Mouse (Mus musculus): ENCODE data around the gene Ugt1a7c. TPM values are rescaled to one million over a fixed set of nuclear protein-coding genes. Genes with fewer than 3 reads are reported as not detected.
"Not testable (repeated sequence)": the region's sequence is repeated elsewhere in the genome, so short reads cannot be mapped to it uniquely, and the experiment has no call there.

Ugt1a7c gene
- polyA plus RNA-seq, 1 experiment from 2014 or later: 3.0 TPM

GRCm38 (mm10) chr1:88081670-88082069 is 13.2 kb upstream of the Ugt1a7c start:
- Histone ChIP-seq H3K4me3 (ENCODE audit: low read depth, low read length) (no peak overlapping the region), H3K9ac (replicated peaks; ENCODE audit: low read depth, low read length) (no peak overlapping the region)
- 80% methylated on average over 1 of the region's 1 CpGs for WGBS

GRCm38 (mm10) chr1:88086125-88086524 is 8.7 kb upstream of the Ugt1a7c start:
- no peak overlapping the region for H3K27ac ChIP-seq (ENCODE audit: low read length)
- ATAC-seq (ENCODE audit: insufficient number of reproducible peaks, insufficient read depth, low FRiP score, low read depth): no peak
- H3K4me2 ChIP-seq (replicated peaks; ENCODE audit: low read depth, low read length): no peak overlapping the region
- H3K27me3 ChIP-seq (ENCODE audit: control insufficient read depth, insufficient read depth, low read length): no peaks in the 10 kb centered on the region
- H3K9ac ChIP-seq (replicated peaks; ENCODE audit: low read depth, low read length): no peak overlapping the region
- no peaks in the 10 kb centered on the region for H3K9me3 ChIP-seq (ENCODE audit: control insufficient read depth, low read depth, low read length)
- H3K4me1 ChIP-seq (ENCODE audit: control insufficient read depth, insufficient read depth, low read length): no peaks in the 10 kb centered on the region
- H3K4me3 ChIP-seq (ENCODE audit: low read depth, low read length): no peak overlapping the region
- no peaks in the 10 kb centered on the region for H3K36me3 ChIP-seq (ENCODE audit: control insufficient read depth, insufficient read depth, low read length)
- 69% methylated on average over 1 of the region's 1 CpGs for WGBS

More at GRCm38 (mm10) chr1:88081670-88082069, 13.2 kb upstream of the Ugt1a7c start:
- no peak overlapping the region for H3K27ac ChIP-seq (ENCODE audit: low read length)
- no peaks in the 10 kb centered on the region for H3K4me1 ChIP-seq (ENCODE audit: control insufficient read depth, insufficient read depth, low read length)
- H3K4me2 ChIP-seq (replicated peaks; ENCODE audit: low read depth, low read length): no peak overlapping the region
- H3K36me3 ChIP-seq (ENCODE audit: control insufficient read depth, insufficient read depth, low read length): no peaks in the 10 kb centered on the region
- no peak for ATAC-seq (ENCODE audit: insufficient number of reproducible peaks, insufficient read depth, low FRiP score, low read depth)
- H3K27me3 ChIP-seq (ENCODE audit: control insufficient read depth, insufficient read depth, low read length): no peaks in the 10 kb centered on the region
- H3K9me3 ChIP-seq (ENCODE audit: control insufficient read depth, low read depth, low read length): no peaks in the 10 kb centered on the region

GRCm38 (mm10) chr1:88087513-88087912 is 7.3 kb upstream of the Ugt1a7c start, which contains the start of gene Ugt1a8:
Ugt1a8 (plus strand) TSS chr1:88087813.
- no peak within 1 kb of the TSS for H3K9ac ChIP-seq (replicated peaks; ENCODE audit: low read depth, low read length)
- 66% methylated on average over 3 of the region's 3 CpGs for WGBS

GRCm38 (mm10) chr1:88092341-88092740 is 2.5 kb upstream of the Ugt1a7c start:
- no peaks in the 10 kb centered on the region for H3K9me3 ChIP-seq (ENCODE audit: control insufficient read depth, low read depth, low read length)
- no peaks in the 10 kb centered on the region for H3K36me3 ChIP-seq (ENCODE audit: control insufficient read depth, insufficient read depth, low read length)
- H3K9ac ChIP-seq (replicated peaks; ENCODE audit: low read depth, low read length): no peak overlapping the region
- ATAC-seq (ENCODE audit: insufficient number of reproducible peaks, insufficient read depth, low FRiP score, low read depth): no peak
- H3K4me3 ChIP-seq (ENCODE audit: low read depth, low read length): no peak overlapping the region
- no peak overlapping the region for H3K27ac ChIP-seq (ENCODE audit: low read length)
- no peak overlapping the region for H3K4me2 ChIP-seq (replicated peaks; ENCODE audit: low read depth, low read length)
- H3K27me3 ChIP-seq (ENCODE audit: control insufficient read depth, insufficient read depth, low read length): no peaks in the 10 kb centered on the region
- 0 out of 2 replicates have a peak, but pooled peaks cover 5% of the 10 kb centered on the region for H3K4me1 ChIP-seq (ENCODE audit: control insufficient read depth, insufficient read depth, low read length)

More at GRCm38 (mm10) chr1:88087513-88087912, 7.3 kb upstream of the Ugt1a7c start, which contains the start of gene Ugt1a8:
- Histone ChIP-seq H3K27me3 (ENCODE audit: control insufficient read depth, insufficient read depth, low read length) (no peaks in the 10 kb centered on the region), H3K36me3 (ENCODE audit: control insufficient read depth, insufficient read depth, low read length) (no peaks in the 10 kb centered on the region), H3K27ac (ENCODE audit: low read length) (no peak within 1 kb of the TSS), H3K9me3 (ENCODE audit: control insufficient read depth, low read depth, low read length) (no peaks in the 10 kb centered on the region), H3K4me2 (replicated peaks; ENCODE audit: low read depth, low read length) (no peak within 1 kb of the TSS), H3K4me1 (ENCODE audit: control insufficient read depth, insufficient read depth, low read length) (no peaks in the 10 kb centered on the region), H3K4me3 (ENCODE audit: low read depth, low read length) (no peak within 1 kb of the TSS)
- ATAC-seq (ENCODE audit: insufficient number of reproducible peaks, insufficient read depth, low FRiP score, low read depth): no peak

GRCm38 (mm10) chr1:88094270-88094676 is 589 bp upstream of the Ugt1a7c start:
- H3K27ac ChIP-seq (ENCODE audit: low read length): peak overlapping the region; percentile 87; the same call in 1 of the 2 replicates
- not testable (repeated sequence) for H3K27me3 ChIP-seq (ENCODE audit: control insufficient read depth, insufficient read depth, low read length); ATAC-seq (ENCODE audit: insufficient number of reproducible peaks, insufficient read depth, low FRiP score, low read depth); H3K36me3 ChIP-seq (ENCODE audit: control insufficient read depth, insufficient read depth, low read length); H3K9me3 ChIP-seq (ENCODE audit: control insufficient read depth, low read depth, low read length); H3K4me2 ChIP-seq (replicated peaks; ENCODE audit: low read depth, low read length); H3K4me3 ChIP-seq (ENCODE audit: low read depth, low read length); H3K4me1 ChIP-seq (ENCODE audit: control insufficient read depth, insufficient read depth, low read length); H3K9ac ChIP-seq (replicated peaks; ENCODE audit: low read depth, low read length)
- WGBS: 54% methylated on average over 3 of the region's 3 CpGs

GRCm38 (mm10) chr1:88098546-88098945 is 3.7 kb downstream of the Ugt1a7c start:
- H3K4me1 ChIP-seq (ENCODE audit: control insufficient read depth, insufficient read depth, low read length); H3K27me3 ChIP-seq (ENCODE audit: control insufficient read depth, insufficient read depth, low read length); H3K4me2 ChIP-seq (replicated peaks; ENCODE audit: low read depth, low read length); H3K27ac ChIP-seq (ENCODE audit: low read length); H3K9me3 ChIP-seq (ENCODE audit: control insufficient read depth, low read depth, low read length); H3K9ac ChIP-seq (replicated peaks; ENCODE audit: low read depth, low read length); ATAC-seq (ENCODE audit: insufficient number of reproducible peaks, insufficient read depth, low FRiP score, low read depth); H3K36me3 ChIP-seq (ENCODE audit: control insufficient read depth, insufficient read depth, low read length); H3K4me3 ChIP-seq (ENCODE audit: low read depth, low read length): not testable (repeated sequence)
- 80% methylated on average over 3 of the region's 3 CpGs for WGBS

GRCm38 (mm10) chr1:88099691-88100090 is 4.8 kb downstream of the Ugt1a7c start:
- H3K9ac ChIP-seq (replicated peaks; ENCODE audit: low read depth, low read length); ATAC-seq (ENCODE audit: insufficient number of reproducible peaks, insufficient read depth, low FRiP score, low read depth); H3K4me2 ChIP-seq (replicated peaks; ENCODE audit: low read depth, low read length); H3K9me3 ChIP-seq (ENCODE audit: control insufficient read depth, low read depth, low read length); H3K27me3 ChIP-seq (ENCODE audit: control insufficient read depth, insufficient read depth, low read length); H3K4me3 ChIP-seq (ENCODE audit: low read depth, low read length); H3K36me3 ChIP-seq (ENCODE audit: control insufficient read depth, insufficient read depth, low read length); H3K4me1 ChIP-seq (ENCODE audit: control insufficient read depth, insufficient read depth, low read length); H3K27ac ChIP-seq (ENCODE audit: low read length): not testable (repeated sequence)
- WGBS: 84% methylated on average over 2 of the region's 2 CpGs

GRCm38 (mm10) chr1:88103019-88103418 is 8.2 kb downstream of the Ugt1a7c start, which contains the start of gene Ugt1a6b:
Ugt1a6b (plus strand) TSS chr1:88103252.
- H3K36me3 ChIP-seq (ENCODE audit: control insufficient read depth, insufficient read depth, low read length); H3K4me2 ChIP-seq (replicated peaks; ENCODE audit: low read depth, low read length); ATAC-seq (ENCODE audit: insufficient number of reproducible peaks, insufficient read depth, low FRiP score, low read depth); H3K9ac ChIP-seq (replicated peaks; ENCODE audit: low read depth, low read length); H3K9me3 ChIP-seq (ENCODE audit: control insufficient read depth, low read depth, low read length); H3K4me3 ChIP-seq (ENCODE audit: low read depth, low read length); H3K4me1 ChIP-seq (ENCODE audit: control insufficient read depth, insufficient read depth, low read length); H3K27ac ChIP-seq (ENCODE audit: low read length); H3K27me3 ChIP-seq (ENCODE audit: control insufficient read depth, insufficient read depth, low read length): not testable (repeated sequence)
- WGBS: 60% methylated on average over 3 of the region's 3 CpGs

All from stomach, embryonic 14.5 days (tissue).